Mouse (Mus musculus) heart, postnatal 36 days (tissue): ENCODE results near the gene Ankrd13a. TPM values are rescaled to one million over a fixed set of nuclear protein-coding genes. Genes with fewer than 3 reads are reported as not detected.
"Not testable (repeated sequence)": the region's sequence is repeated elsewhere in the genome, so short reads cannot be mapped to it uniquely, and the experiment has no call there.

Experiments
- DNase-seq, 2 experiments: peaks; one replicate each; pipeline ENCODE4 v3.0.0; 2021 to 2022
- intact Hi-C: fragments of 180-260 bp; cut with DNase I; formaldehyde crosslinking; loops from one replicate; pipeline ENCODE4 v1.15.1; 2025
- microRNA-seq, 2 experiments: library from miRNA; unstranded; fragments of <30 nt; microRNA quantifications; one replicate each; pipeline ENCODE4 v1.2.0; 2021; ENCODE audit warnings: borderline number of aligned reads in 2 of 2
- total RNA-seq, 2 experiments: library from RNA; stranded (reverse); gene quantifications; 2 replicates each; pipeline ENCODE4 v1.2.3; 2021

Ankrd13a gene
- total RNA-seq, 2 experiments from 2014 or later, result 30.9 to 42.3 TPM

- intact Hi-C loops, result no loop called here
- peak; percentile 66 to 70 for DNase-seq
Observed at GRCm38 (mm10) chr5:114822796-114823688, 48.6 kb downstream of the Ankrd13a start, which contains the start of gene 1500011B03Rik. 1500011B03Rik (minus strand) TSS chr5:114823468.

- intact Hi-C loops, result no loop called here
- DNase-seq, result peak; percentile 39 to 52
Observed at GRCm38 (mm10) chr5:114824197-114824596, 49.7 kb downstream of the Ankrd13a start.

GRCm38 (mm10) chr5:114825978-114826691 lies 51.7 kb downstream of the Ankrd13a start:
- DNase-seq, result peak in 1 of 2 experiments; percentile 32
- intact Hi-C loops, result loop anchor here (5.0 kb wide), 1 partner anchor 76 kb away; no protein-coding TSS in a partner anchor

- DNase-seq, result no peak
- intact Hi-C loops, result loop anchor here (5.0 kb wide), 1 partner anchor 75 kb away; no protein-coding TSS in a partner anchor
Observed at GRCm38 (mm10) chr5:114827427-114827826, 53.0 kb downstream of the Ankrd13a start.

GRCm38 (mm10) chr5:114829740-114830139 lies 55.3 kb downstream of the Ankrd13a start:
- intact Hi-C loops, result loop anchor here (5.0 kb wide), 1 partner anchor 73 kb away; no protein-coding TSS in a partner anchor
- DNase-seq, result no peak

GRCm38 (mm10) chr5:114836886-114837285 lies 62.4 kb downstream of the Ankrd13a start:
- DNase-seq, result no peak
- intact Hi-C loops, result no loop called here

- DNase-seq, intact Hi-C loops: not testable (repeated sequence)
Observed at GRCm38 (mm10) chr5:114840481-114840880, 66.0 kb downstream of the Ankrd13a start.

DNA sequence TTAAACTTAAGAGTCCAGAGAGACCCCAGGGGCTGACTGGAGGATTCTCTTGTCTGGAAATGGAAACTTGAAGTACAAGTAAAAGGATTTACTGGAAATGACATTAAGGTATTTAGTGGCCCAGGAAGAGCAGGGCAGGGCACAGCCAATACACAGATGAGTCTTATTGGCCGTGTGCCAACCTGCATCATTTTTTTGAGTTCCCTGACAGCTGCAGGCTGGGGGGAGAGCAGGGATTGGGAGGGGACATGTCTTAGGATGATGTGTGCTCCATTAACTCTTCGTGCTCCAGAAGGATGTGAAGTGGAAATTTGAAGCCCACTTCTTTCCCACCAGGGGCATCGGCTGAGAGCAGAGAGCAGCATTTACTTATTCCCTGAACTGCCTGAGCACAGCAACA lies 67.7 kb downstream of the Ankrd13a start:
- intact Hi-C loops, DNase-seq: not testable (repeated sequence)

DNA sequence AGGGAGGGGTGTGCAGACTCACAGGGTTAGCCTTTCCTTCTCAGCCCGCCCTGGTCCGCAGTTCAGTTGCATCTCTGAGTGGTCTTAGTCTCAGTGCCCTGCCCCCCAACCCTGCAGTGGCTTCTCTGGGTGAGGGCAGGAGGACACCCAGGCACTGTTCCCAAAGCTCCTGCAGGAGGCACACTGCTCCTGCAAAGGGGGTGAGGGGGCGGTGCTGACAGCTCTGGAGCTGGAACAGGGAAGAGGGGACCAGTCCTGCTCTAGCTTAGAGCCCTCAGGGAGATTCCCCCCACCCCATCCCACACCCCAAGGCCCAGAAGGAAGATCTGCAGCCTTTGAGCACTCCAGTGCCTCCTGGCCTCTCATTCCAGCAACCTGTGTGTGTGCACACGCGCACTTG lies 68.2 kb downstream of the Ankrd13a start:
- intact Hi-C loops, result no loop called here
- DNase-seq, result no peak

- intact Hi-C loops, DNase-seq: not testable (repeated sequence)
Observed at GRCm38 (mm10) chr5:114844371-114844770, 69.9 kb downstream of the Ankrd13a start.

- intact Hi-C loops, result no loop called here
- no peak for DNase-seq
Observed at GRCm38 (mm10) chr5:114851565-114852236, 77.2 kb downstream of the Ankrd13a start.

- intact Hi-C loops, DNase-seq: not testable (repeated sequence)
Observed at GRCm38 (mm10) chr5:114853364-114853763, 78.9 kb downstream of the Ankrd13a start, which contains the start of gene 4930519G04Rik. 4930519G04Rik (plus strand) TSS chr5:114853664.

Small RNAs within 50 kb of the gene (microRNA-seq; reads per million reads assigned to microRNA genes)
- 13.5 to 28.2 reads per million in 2 experiments for gene Mir6240

Other genes with a start within 250 kb of the Ankrd13a start
- 1 to 10 TPM; 1.6 to 1.9 TPM for gene Fam222a, start 206.7 kb upstream of the Ankrd13a start, total RNA-seq
- 1 to 10 TPM; 2.6 to 7.0 TPM for gene Trpv4, start 116.3 kb upstream of the Ankrd13a start, total RNA-seq
- 10 to 100 TPM; 16.0 to 17.2 TPM for gene Gltp, start 83.7 kb upstream of the Ankrd13a start, total RNA-seq
- 1 to 10 TPM; 3.7 to 5.4 TPM for gene Tchp, start 66.9 kb upstream of the Ankrd13a start, total RNA-seq
- gene Git2, start 840 bp downstream of the Ankrd13a start, total RNA-seq, result 10 to 100 TPM; 28.7 to 32.0 TPM
- 1 to 10 TPM; 5.2 to 5.9 TPM for gene 1500011B03Rik, start 48.8 kb downstream of the Ankrd13a start, total RNA-seq
- not detected for gene 4930519G04Rik, start 79.0 kb downstream of the Ankrd13a start, total RNA-seq
- not detected for gene Gm9936, start 84.0 kb downstream of the Ankrd13a start, total RNA-seq
- gene Oasl2, start 122.3 kb downstream of the Ankrd13a start, total RNA-seq, result 10 to 100 TPM in 1 of 2 experiments, 1 to 10 TPM in 1; 6.8 to 10.9 TPM
- gene Oasl1, start 148.6 kb downstream of the Ankrd13a start, total RNA-seq, result 1 to 10 TPM; 1.0 to 1.8 TPM
- gene 2210016L21Rik, start 167.5 kb downstream of the Ankrd13a start, total RNA-seq, result 10 to 100 TPM; 29.9 to 30.1 TPM
- gene Hnf1a, start 196.4 kb downstream of the Ankrd13a start, total RNA-seq, result not detected
- gene Sppl3, start 236.5 kb downstream of the Ankrd13a start, total RNA-seq, result 10 to 100 TPM; 33.0 to 35.8 TPM